Mouse (Mus musculus): ENCODE measurements at regions not wholly inside any gene's neighbourhood (a gene's known extent, or its start where the extent isn't known, plus 50 kb on each side); places are given as distances from the start of the nearest gene placed in this dataset.

GRCm38 (mm10) chr17:51683318-51683717 lies 149.8 kb downstream of the Satb1 start:
- no peak for TF ChIP-seq CTCF (IDR thresholded peaks at IDR 0.05)
- intact Hi-C loops (cut with DNase I), result no loop called here
- no peak for DNase-seq (ENCODE audit: extremely low spot score in 1 of 2, low spot score in 2 of 2)
- Histone ChIP-seq H3K4me3 (no peak overlapping the region), H3K27ac (no peak overlapping the region)

- Histone ChIP-seq H3K4me3 (no peak overlapping the region), H3K27ac (no peak overlapping the region)
- TF ChIP-seq CTCF (IDR thresholded peaks at IDR 0.05), result no peak
- intact Hi-C loops (cut with DNase I), result no loop called here
- no peak for DNase-seq (ENCODE audit: extremely low spot score in 1 of 2, low spot score in 2 of 2)
Measured at GRCm38 (mm10) chr17:51682368-51682767, 150.7 kb downstream of the Satb1 start.

- TF ChIP-seq CTCF (IDR thresholded peaks at IDR 0.05), result no peak
- DNase-seq (ENCODE audit: extremely low spot score in 1 of 2, low spot score in 2 of 2), result no peak
- Histone ChIP-seq H3K4me3 (no peak overlapping the region), H3K27ac (no peak overlapping the region)
- intact Hi-C loops (cut with DNase I), result no loop called here
Measured at GRCm38 (mm10) chr17:51677451-51677850, 155.6 kb downstream of the Satb1 start.

- intact Hi-C loops (cut with DNase I), result no loop called here
- DNase-seq (ENCODE audit: extremely low spot score in 1 of 2, low spot score in 2 of 2), result no peak
- no peak overlapping the region for H3K4me3 ChIP-seq
- H3K27ac ChIP-seq, result no peak overlapping the region
- TF ChIP-seq CTCF (IDR thresholded peaks at IDR 0.05), result no peak
Measured at GRCm38 (mm10) chr17:51658408-51658807, 174.7 kb downstream of the Satb1 start.

GRCm38 (mm10) chr17:51653881-51654280 lies 179.2 kb downstream of the Satb1 start:
- Histone ChIP-seq H3K27ac (no peak overlapping the region), H3K4me3 (no peak overlapping the region)
- intact Hi-C loops (cut with DNase I), result no loop called here
- TF ChIP-seq CTCF (IDR thresholded peaks at IDR 0.05), result no peak
- DNase-seq (ENCODE audit: extremely low spot score in 1 of 2, low spot score in 2 of 2), result no peak

GRCm38 (mm10) chr17:51651880-51652279 lies 181.2 kb downstream of the Satb1 start:
- DNase-seq (ENCODE audit: extremely low spot score in 1 of 2, low spot score in 2 of 2), result no peak
- Histone ChIP-seq H3K27ac (no peak overlapping the region), H3K4me3 (no peak overlapping the region)
- intact Hi-C loops (cut with DNase I), result no loop called here
- TF ChIP-seq CTCF (IDR thresholded peaks at IDR 0.05), result no peak

- peak in 1 of 2 experiments; percentile 28 for DNase-seq (ENCODE audit: extremely low spot score in 1 of 2, low spot score in 2 of 2)
- intact Hi-C loops (cut with DNase I), result loop anchor here (5.0 kb wide), 1 partner anchor 467 kb away; no protein-coding TSS in a partner anchor
- Histone ChIP-seq H3K27ac (peak overlapping the region; percentile 55), H3K4me3 (no peak overlapping the region)
- no peak for TF ChIP-seq CTCF (IDR thresholded peaks at IDR 0.05)
Measured at GRCm38 (mm10) chr17:51649213-51649815, 183.8 kb downstream of the Satb1 start.

GRCm38 (mm10) chr17:51646416-51646815 lies 186.7 kb downstream of the Satb1 start:
- Histone ChIP-seq H3K4me3 (no peak overlapping the region), H3K27ac (no peak overlapping the region)
- intact Hi-C loops (cut with DNase I), result loop anchor here (5.0 kb wide), 1 partner anchor 464 kb away; no protein-coding TSS in a partner anchor
- no peak for TF ChIP-seq CTCF (IDR thresholded peaks at IDR 0.05)
- DNase-seq (ENCODE audit: extremely low spot score in 1 of 2, low spot score in 2 of 2), result no peak

GRCm38 (mm10) chr17:51645866-51646265 lies 187.2 kb downstream of the Satb1 start:
- peak in 1 of 2 experiments; percentile 21 for DNase-seq (ENCODE audit: extremely low spot score in 1 of 2, low spot score in 2 of 2)
- no peak overlapping the region for H3K4me3 ChIP-seq
- no peak overlapping the region for H3K27ac ChIP-seq
- no peak; the same call in 1 of the 2 replicates for TF ChIP-seq CTCF (IDR thresholded peaks at IDR 0.05)
- intact Hi-C loops (cut with DNase I), result loop anchor here (5.0 kb wide), 1 partner anchor 464 kb away; no protein-coding TSS in a partner anchor

- intact Hi-C loops (cut with DNase I), result no loop called here
- DNase-seq (ENCODE audit: extremely low spot score in 1 of 2, low spot score in 2 of 2), result no peak
Measured at GRCm38 (mm10) chr17:51642682-51643081, 190.4 kb downstream of the Satb1 start.

GRCm38 (mm10) chr17:51635913-51636312 lies 197.2 kb downstream of the Satb1 start:
- no peak for TF ChIP-seq CTCF (IDR thresholded peaks at IDR 0.05)
- no peak overlapping the region for H3K4me3 ChIP-seq
- DNase-seq (ENCODE audit: extremely low spot score in 1 of 2, low spot score in 2 of 2), result no peak
- H3K27ac ChIP-seq, result no peak overlapping the region
- intact Hi-C loops (cut with DNase I), result no loop called here

More at GRCm38 (mm10) chr17:51642682-51643081, 190.4 kb downstream of the Satb1 start:
- TF ChIP-seq CTCF (IDR thresholded peaks at IDR 0.05), result no peak
- no peak overlapping the region for H3K27ac ChIP-seq
- no peak overlapping the region for H3K4me3 ChIP-seq

GRCm38 (mm10) chr17:51631574-51631973 lies 201.5 kb downstream of the Satb1 start:
- Histone ChIP-seq H3K4me3 (no peak overlapping the region), H3K27ac (no peak overlapping the region)
- no peak for DNase-seq (ENCODE audit: extremely low spot score in 1 of 2, low spot score in 2 of 2)
- intact Hi-C loops (cut with DNase I), result no loop called here
- no peak for TF ChIP-seq CTCF (IDR thresholded peaks at IDR 0.05)

GRCm38 (mm10) chr17:51620528-51620927 lies 212.6 kb downstream of the Satb1 start:
- Histone ChIP-seq H3K27ac (no peak overlapping the region), H3K4me3 (no peak overlapping the region)
- no peak for TF ChIP-seq CTCF (IDR thresholded peaks at IDR 0.05)
- intact Hi-C loops (cut with DNase I), result no loop called here
- no peak for DNase-seq (ENCODE audit: extremely low spot score in 1 of 2, low spot score in 2 of 2)
